Mouse (Mus musculus) small intestine, adult 2 months (tissue): Measurements from ENCODE around the gene Mast4.

ENCODE experiments used
- CTCF ChIP-seq: fragments of 200-500 bp; IDR thresholded peaks from 2 replicates; pipeline ENCODE4 v1.5.1; 2012; ENCODE audit warnings: low read depth, mild to moderate bottlenecking, control low read depth, inconsistent platforms, low read length, moderate library complexity, mixed read lengths; ENCODE audit not compliant: insufficient replicate concordance, insufficient read length; ENCODE audit errors: extremely low read depth
- POLR2A ChIP-seq: fragments of 200-500 bp; IDR thresholded peaks from 2 replicates; pipeline ENCODE4 v1.6.1; 2012; ENCODE audit warnings: low read depth, mild to moderate bottlenecking, control low read depth, inconsistent platforms, low read length, moderate library complexity

DNA sequence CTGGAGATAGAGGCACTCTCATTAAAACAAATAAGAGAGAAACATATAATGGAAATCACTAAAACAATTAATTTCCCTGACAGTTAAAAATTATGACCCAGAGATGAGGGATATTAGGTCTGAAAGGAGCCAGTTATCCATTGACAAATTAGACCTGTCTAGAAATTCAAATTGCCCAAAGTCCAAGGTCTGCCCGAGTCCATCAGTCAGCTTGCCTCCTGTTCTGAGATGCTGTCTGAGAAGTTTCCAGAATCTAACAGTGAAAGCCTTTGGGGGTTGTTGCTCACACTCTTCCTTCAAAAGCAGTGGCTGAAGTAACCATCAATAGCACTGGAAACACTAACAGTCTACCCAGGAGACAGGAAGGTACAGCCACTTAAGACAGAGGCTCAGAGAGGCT is 240.6 kb downstream of the Mast4 start:
- TF ChIP-seq POLR2A, result no peak
- TF ChIP-seq CTCF, result no peak
